Mouse (Mus musculus) neural tube, embryonic 14.5 days (tissue): ENCODE measurements at regions not wholly inside any gene's neighbourhood (a gene's known extent, or its start where the extent isn't known, plus 50 kb on each side); places are given as distances from the start of the nearest gene placed in this dataset.

Experiments used
- ATAC-seq: fragments of 200-750 bp; cut with Nextera tagmentation; 2 replicates; pipeline ENCODE4 v1.8.0; 2017; ENCODE audit warnings: low read depth, mild to moderate bottlenecking, moderate TSS enrichment, moderate library complexity
- H3K27ac ChIP-seq: fragments of 300-500 bp; sonication (generic); 2 replicates; pipeline ENCODE4 v1.5.1; 2014; ENCODE audit warnings: low read depth, mild to moderate bottlenecking, control low read depth, low read length, moderate library complexity, mixed read lengths
- H3K27me3 ChIP-seq: fragments of 300-500 bp; sonication (generic); 2 replicates; pipeline ENCODE4 v1.6.1; 2014; ENCODE audit warnings: low read length; ENCODE audit not compliant: control insufficient read depth, insufficient read depth
- H3K36me3 ChIP-seq: fragments of 300-500 bp; sonication (generic); 2 replicates; pipeline ENCODE4 v1.6.1; 2014; ENCODE audit warnings: low read length, mixed read lengths; ENCODE audit not compliant: control insufficient read depth, insufficient read depth
- H3K4me1 ChIP-seq: fragments of 300-500 bp; sonication (generic); 2 replicates; pipeline ENCODE4 v1.6.1; 2014; ENCODE audit warnings: low read length; ENCODE audit not compliant: control insufficient read depth, insufficient read depth
- H3K4me2 ChIP-seq: fragments of 300-500 bp; sonication (generic); 2 replicates; pipeline ENCODE4 v1.6.1; 2014; ENCODE audit warnings: mild to moderate bottlenecking, low read depth, low read length, control low read depth
- H3K4me3 ChIP-seq: fragments of 300-500 bp; sonication (generic); 2 replicates; pipeline ENCODE4 v1.5.1; 2014; ENCODE audit warnings: low read depth, low read length, control low read depth, mixed read lengths
- H3K9ac ChIP-seq: fragments of 300-500 bp; sonication (generic); replicated peaks from 2 replicates; pipeline ENCODE4 v1.6.1; 2014; ENCODE audit warnings: low read depth, mild to moderate bottlenecking, control low read depth, low read length, mixed read lengths
- H3K9me3 ChIP-seq: fragments of 300-500 bp; sonication (generic); 2 replicates; pipeline ENCODE4 v1.6.1; 2016; ENCODE audit warnings: low read length; ENCODE audit not compliant: control insufficient read depth
- WGBS: fragments of 180-500 bp; shearing (Covaris S2); extraction: QIAGEN DNeasy Blood & Tissue Kit; methylation state at CpG from one replicate; pipeline ENCODE4 v1.1.7; 2014; 5-methylcytosine and 5-hydroxymethylcytosine counted together

DNA sequence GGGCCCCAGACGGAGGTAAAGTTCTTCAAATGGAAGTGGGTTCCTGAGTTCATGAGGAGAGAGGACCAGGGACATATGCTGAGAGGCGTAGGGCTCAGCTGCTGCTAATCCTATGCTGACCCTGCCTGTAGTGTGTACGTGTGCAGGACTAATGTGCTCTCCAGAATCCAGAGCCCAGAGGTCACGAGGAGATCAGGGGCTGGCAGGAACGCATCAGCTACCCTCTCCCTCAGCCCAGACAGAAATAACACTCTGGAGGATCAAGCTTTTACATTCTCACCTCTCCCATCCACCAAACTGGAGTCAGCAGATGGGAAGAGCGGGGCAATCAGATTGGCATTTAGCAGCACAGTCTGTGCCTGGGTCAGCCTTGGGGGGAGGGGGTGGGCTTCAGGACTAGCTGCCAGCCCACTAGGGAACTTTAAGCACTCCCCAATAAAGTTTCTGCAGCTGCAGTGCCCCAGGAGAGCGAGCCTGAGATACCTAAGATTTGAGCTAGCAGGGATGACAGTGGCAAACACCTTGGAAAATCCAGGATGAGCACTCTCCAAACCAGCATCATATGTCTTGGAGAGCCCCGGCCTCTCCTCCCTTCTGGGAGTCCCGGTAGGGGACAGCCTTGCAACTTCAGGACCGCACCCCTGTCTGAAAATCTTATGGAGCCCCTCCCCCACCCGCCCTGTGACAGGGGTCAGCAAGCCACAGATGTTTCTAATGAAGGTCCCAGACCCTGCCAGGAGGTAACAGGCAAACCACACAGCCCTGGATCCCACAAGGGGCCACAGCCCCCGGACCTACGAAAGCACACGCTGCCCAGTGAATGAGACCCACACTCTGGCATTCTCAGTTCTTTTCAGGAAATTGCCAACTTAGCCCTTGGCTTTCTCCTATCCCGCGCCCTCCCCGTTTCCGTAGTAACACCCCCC is 90.4 kb downstream of the Zfp36l1 start:
- Histone ChIP-seq H3K4me3 (no peak overlapping the region), H3K4me1 (peaks cover 23% of the 10 kb centered on the region; the same call in 1 of the 2 replicates), H3K36me3 (no peaks in the 10 kb centered on the region), H3K9me3 (no peaks in the 10 kb centered on the region), H3K27ac (0 out of 2 replicates have a peak overlapping the region, but pooled peaks have one; percentile 22), H3K9ac (peak overlapping the region; percentile 25; the same call in 1 of the 2 replicates), H3K4me2 (peak overlapping the region; percentile 23; the same call in 1 of the 2 replicates), H3K27me3 (no peaks in the 10 kb centered on the region)
- 11% methylated on average over 18 of the region's 18 CpGs for WGBS
- ATAC-seq: peak; percentile 53

DNA sequence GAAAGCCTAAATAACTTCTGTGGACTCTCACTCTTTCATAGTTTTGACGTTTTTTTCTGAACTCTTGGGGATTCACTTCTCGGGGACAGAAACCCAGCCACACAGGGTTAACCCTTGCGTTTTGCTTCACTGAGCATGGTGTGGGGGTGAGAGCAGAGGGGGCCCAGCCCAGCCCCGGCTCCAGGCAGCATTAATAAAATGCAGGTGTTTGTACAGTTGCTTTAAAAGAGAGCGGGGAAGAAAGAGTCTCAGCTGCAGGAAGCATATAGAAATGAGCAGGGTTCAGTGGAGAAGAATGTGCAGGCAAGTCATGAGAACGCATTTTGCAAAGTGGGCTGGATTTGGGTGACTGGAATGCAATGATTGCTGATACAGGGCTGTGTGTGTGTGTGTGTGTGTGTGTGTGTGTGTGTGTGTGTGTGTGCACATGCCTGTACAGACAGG is 91.8 kb downstream of the Zfp36l1 start:
- ATAC-seq: no peak
- 4% methylated on average over 6 of the region's 6 CpGs for WGBS
- H3K27me3 ChIP-seq: no peaks in the 10 kb centered on the region
- H3K36me3 ChIP-seq: no peaks in the 10 kb centered on the region
- peaks cover 23% of the 10 kb centered on the region; the same call in 1 of the 2 replicates for H3K4me1 ChIP-seq
- no peak overlapping the region for H3K4me2 ChIP-seq
- H3K9ac ChIP-seq: no peak overlapping the region
- no peak overlapping the region for H3K4me3 ChIP-seq
- no peak overlapping the region for H3K27ac ChIP-seq
- H3K9me3 ChIP-seq: no peaks in the 10 kb centered on the region

DNA sequence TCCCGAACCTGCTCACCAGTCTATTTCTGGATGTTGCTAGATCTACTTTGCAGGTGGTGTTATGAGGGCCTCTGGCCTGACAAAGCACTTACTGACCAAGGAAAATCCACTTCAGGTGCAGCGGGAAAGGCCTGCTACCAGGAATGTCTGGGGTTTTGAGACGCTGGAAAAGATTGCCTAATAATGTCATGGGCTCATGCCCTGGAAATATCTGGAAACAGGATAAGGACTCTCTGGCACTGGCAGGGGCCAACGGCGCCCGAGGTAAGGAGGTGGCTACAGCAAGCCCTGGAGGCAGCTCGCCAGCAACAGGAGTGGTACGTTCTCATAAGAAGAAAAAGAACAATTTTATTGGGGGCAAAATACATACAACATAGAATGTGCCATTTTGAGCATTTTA is 94.7 kb downstream of the Zfp36l1 start:
- Histone ChIP-seq H3K36me3 (no peaks in the 10 kb centered on the region), H3K4me2 (no peak overlapping the region), H3K4me3 (no peak overlapping the region), H3K9me3 (no peaks in the 10 kb centered on the region), H3K9ac (no peak overlapping the region), H3K4me1 (peaks cover 27% of the 10 kb centered on the region), H3K27me3 (no peaks in the 10 kb centered on the region), H3K27ac (no peak overlapping the region)
- 95% methylated on average over 8 of the region's 8 CpGs for WGBS
- ATAC-seq: no peak

DNA sequence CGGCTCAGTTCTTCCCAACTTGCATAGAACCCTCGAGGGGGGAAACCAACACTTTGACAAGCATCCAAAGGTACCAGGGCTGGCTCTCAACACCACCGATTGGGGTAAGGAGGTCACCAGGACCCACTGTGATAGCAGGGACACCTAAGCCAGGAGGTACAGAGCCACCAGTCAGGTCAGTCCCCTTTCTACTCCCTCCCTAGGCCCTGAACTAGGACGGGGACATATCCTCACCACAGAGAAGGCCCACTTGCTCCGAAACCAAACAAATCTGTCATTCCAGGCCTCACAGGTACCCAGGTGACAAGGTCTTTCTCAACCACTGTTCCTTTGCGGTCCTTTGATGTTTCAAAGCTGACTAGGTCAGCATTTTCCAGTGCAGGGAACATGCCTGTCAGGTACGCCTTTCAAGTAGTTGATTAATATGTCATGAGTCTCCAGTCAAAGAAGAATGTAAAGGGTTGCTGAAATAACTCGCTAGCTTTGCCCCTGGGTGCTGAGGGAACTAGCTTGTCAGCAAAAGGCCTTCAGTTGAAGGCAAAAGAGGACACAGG is 95.4 kb downstream of the Zfp36l1 start:
- Histone ChIP-seq H3K4me2 (no peak overlapping the region), H3K27ac (no peak overlapping the region), H3K9ac (no peak overlapping the region), H3K4me3 (no peak overlapping the region), H3K36me3 (no peaks in the 10 kb centered on the region), H3K4me1 (peaks cover 23% of the 10 kb centered on the region), H3K27me3 (no peaks in the 10 kb centered on the region), H3K9me3 (no peaks in the 10 kb centered on the region)
- 87% methylated on average over 8 of the region's 8 CpGs for WGBS
- ATAC-seq: no peak

DNA sequence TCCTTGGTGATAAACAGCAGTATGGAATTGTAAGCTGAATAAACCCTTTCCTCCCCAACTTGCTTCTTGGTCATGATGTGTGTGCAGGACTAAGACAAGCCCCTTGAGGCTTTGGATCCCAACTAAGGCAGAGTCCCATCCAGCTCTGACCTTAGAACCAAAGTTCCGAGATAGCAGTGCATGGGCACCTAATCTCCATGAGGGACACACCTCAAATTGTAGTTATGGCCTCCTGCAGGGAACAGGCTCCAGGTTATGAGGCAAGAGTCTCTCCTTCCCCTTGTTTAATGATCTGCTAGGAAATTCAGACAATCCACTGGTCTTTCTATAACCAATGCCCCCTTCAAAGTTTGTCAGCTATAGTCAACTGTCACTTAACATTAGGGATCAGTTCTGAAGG is 96.9 kb downstream of the Zfp36l1 start:
- 100% methylated on average over 1 of the region's 1 CpGs for WGBS
- no peak overlapping the region for H3K27ac ChIP-seq
- no peak for ATAC-seq
- H3K4me2 ChIP-seq: no peak overlapping the region
- H3K9me3 ChIP-seq: no peaks in the 10 kb centered on the region
- no peak overlapping the region for H3K4me3 ChIP-seq
- H3K36me3 ChIP-seq: no peaks in the 10 kb centered on the region
- no peaks in the 10 kb centered on the region for H3K27me3 ChIP-seq
- H3K4me1 ChIP-seq: peaks cover 11% of the 10 kb centered on the region
- no peak overlapping the region for H3K9ac ChIP-seq

DNA sequence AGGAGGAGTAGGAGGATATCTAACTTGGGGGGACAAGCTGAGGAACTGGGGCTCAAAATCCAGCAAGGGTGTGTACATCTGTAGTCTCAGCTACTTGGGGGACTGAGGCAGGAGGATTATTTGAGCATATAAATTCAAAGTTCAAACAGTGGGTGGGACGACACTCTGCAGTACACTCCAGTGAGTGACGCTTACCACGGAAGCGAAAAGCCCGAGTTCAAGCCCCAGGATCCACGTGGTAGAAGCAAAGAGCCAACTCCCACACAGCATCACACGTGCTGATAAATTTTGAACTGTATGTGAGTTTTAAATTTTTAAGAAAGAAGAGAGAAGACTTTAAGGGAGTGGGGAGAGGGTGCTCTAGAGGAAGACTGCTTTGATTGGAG is 98.2 kb downstream of the Zfp36l1 start:
- Histone ChIP-seq H3K4me1 (peaks cover 8% of the 10 kb centered on the region), H3K36me3 (no peaks in the 10 kb centered on the region), H3K4me3 (no peak overlapping the region), H3K27ac (0 out of 2 replicates have a peak overlapping the region, but pooled peaks have one; percentile 45), H3K9ac (no peak overlapping the region), H3K27me3 (no peaks in the 10 kb centered on the region), H3K4me2 (no peak overlapping the region), H3K9me3 (no peaks in the 10 kb centered on the region)
- WGBS: 68% methylated on average over 7 of the region's 7 CpGs
- no peak for ATAC-seq

DNA sequence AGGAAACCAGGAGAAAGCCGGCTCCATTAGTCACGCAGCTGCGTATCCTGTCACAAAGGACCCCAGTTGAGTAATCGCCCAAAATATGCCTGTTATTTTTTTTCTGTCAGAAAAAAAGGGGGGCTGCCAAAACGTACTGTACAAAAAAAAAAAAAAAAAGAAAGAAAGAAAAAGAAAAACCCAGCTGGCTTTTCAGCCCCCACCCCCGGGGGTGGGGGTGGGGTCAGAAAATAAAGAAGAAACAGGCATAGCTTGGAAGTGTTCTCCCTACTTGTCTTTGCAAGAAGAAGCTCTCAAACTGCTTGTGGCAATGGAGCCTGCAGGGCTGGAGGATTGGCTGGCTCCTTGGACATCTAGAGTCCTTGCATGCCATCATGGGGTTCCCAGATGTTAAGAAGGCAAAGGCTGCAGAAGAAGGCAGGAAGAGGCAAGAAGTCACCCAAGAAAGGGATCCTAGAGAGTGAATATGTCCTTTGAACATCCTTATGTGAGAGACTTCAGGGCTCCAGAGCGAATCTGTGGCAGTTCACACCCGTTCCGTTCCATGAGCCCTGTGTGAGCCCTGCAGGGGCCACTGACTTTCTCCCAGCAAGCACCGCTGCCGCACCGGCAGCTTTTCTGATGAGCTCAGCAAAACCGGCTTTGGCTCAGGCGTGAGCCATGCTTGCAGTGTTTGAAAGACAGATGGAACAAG is 98.8 kb downstream of the Zfp36l1 start:
- WGBS: 16% methylated on average over 14 of the region's 14 CpGs
- H3K4me2 ChIP-seq: peak overlapping the region; percentile 36; the same call in 1 of the 2 replicates
- H3K9ac ChIP-seq: no peak overlapping the region
- H3K4me1 ChIP-seq: peaks cover 8% of the 10 kb centered on the region
- no peak overlapping the region for H3K4me3 ChIP-seq
- H3K9me3 ChIP-seq: no peaks in the 10 kb centered on the region
- no peaks in the 10 kb centered on the region for H3K36me3 ChIP-seq
- H3K27ac ChIP-seq: peak overlapping the region; percentile 45; the same call in 1 of the 2 replicates
- no peaks in the 10 kb centered on the region for H3K27me3 ChIP-seq
- ATAC-seq: peak; percentile 41; the same call in 1 of the 2 replicates

DNA sequence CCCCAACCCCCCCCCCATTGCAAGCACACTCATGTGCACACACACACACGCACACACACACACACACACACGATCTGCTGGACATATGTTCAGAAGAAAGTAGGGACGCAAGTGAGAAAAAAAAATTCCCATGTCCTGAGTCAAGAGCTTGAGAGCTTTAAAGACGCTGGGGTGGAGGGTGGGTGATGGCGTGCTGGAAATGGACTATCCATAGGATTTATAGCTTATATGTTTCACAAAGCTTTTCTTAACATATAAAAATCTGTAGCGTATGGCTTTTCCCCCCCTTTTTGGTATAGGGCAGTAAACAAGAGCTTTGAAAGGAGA is 99.3 kb downstream of the Zfp36l1 start:
- Histone ChIP-seq H3K27ac (peak overlapping the region; percentile 18; the same call in 1 of the 2 replicates), H3K27me3 (no peaks in the 10 kb centered on the region), H3K9ac (no peak overlapping the region), H3K9me3 (no peaks in the 10 kb centered on the region), H3K36me3 (no peaks in the 10 kb centered on the region), H3K4me2 (peak overlapping the region; percentile 36; the same call in 1 of the 2 replicates), H3K4me1 (peaks cover 8% of the 10 kb centered on the region), H3K4me3 (no peak overlapping the region)
- no peak for ATAC-seq
- 37% methylated on average over 6 of the region's 6 CpGs for WGBS
